Mouse (Mus musculus): ENCODE results near the gene Foxa3. TPM values are rescaled to one million over a fixed set of nuclear protein-coding genes. Genes with fewer than 3 reads are reported as not detected.
A peak's percentile ranks its signal among the peaks of the same experiment; 100 is the strongest.

Gene Foxa3
- polyA plus RNA-seq, 1 experiment from 2014 or later: not detected

DNA sequence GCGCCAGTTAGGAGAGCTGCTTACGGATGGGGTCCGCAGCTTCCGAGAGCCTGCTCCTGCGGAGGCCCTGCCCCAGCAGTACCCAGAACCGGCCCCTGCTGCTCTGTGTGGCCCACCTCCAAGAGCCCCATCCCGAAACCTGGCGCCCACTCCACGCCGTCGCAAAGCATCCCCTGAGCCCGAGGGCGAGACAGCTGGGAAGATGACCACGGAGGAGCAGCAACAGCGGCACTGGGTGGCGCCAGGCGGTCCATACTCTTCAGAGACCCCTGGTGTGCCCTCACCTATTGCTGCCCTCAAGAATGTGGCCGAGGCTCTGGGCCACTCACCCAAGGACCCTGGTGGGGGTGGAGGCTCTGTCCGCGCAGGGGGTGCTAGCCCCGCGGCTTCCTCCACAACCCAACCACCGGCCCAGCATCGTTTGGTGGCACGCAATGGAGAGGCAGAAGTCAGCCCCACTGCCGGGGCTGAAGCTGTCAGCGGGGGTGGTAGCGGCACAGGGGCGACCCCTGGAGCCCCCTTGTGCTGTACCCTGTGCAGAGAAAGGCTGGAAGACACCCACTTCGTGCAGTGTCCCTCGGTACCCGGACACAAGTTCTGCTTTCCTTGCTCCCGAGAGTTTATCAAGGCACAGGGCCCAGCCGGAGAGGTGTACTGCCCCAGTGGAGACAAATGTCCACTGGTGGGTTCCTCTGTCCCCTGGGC is 17.8 kb downstream of the Foxa3 start:
- ATAC-seq (ENCODE audit: low read depth): no peak
- Histone ChIP-seq H3K9me3 (ENCODE audit: control insufficient read depth, low read length) (no peaks in the 10 kb centered on the region), H3K4me2 (ENCODE audit: low read depth, low read length) (peak overlapping the region; percentile 98), H3K4me3 (ENCODE audit: low read depth, low read length) (peak overlapping the region; percentile 86; the same call in 1 of the 2 replicates), H3K4me1 (ENCODE audit: control insufficient read depth, insufficient read depth, low read length) (peaks cover 28% of the 10 kb centered on the region), H3K27ac (ENCODE audit: low read depth, low read length) (no peak overlapping the region), H3K36me3 (ENCODE audit: control insufficient read depth, insufficient read depth, low read length) (peaks cover 11% of the 10 kb centered on the region), H3K9ac (replicated peaks; ENCODE audit: low read depth, low read length) (no peak overlapping the region), H3K27me3 (ENCODE audit: control insufficient read depth, insufficient read depth, low read length) (no peaks in the 10 kb centered on the region)
- 78% methylated on average over 34 of the region's 34 CpGs for WGBS

- ATAC-seq (ENCODE audit: low read depth): peak; percentile 4; the same call in 1 of the 2 replicates
- no peaks in the 10 kb centered on the region for H3K9me3 ChIP-seq (ENCODE audit: control insufficient read depth, low read length)
- WGBS: 6% methylated on average over 32 of the region's 34 CpGs
- H3K4me3 ChIP-seq (ENCODE audit: low read depth, low read length): peak overlapping the region; percentile 86
- peak overlapping the region; percentile 86 for H3K9ac ChIP-seq (replicated peaks; ENCODE audit: low read depth, low read length)
- H3K36me3 ChIP-seq (ENCODE audit: control insufficient read depth, insufficient read depth, low read length): peaks cover 11% of the 10 kb centered on the region
- peaks cover 28% of the 10 kb centered on the region for H3K4me1 ChIP-seq (ENCODE audit: control insufficient read depth, insufficient read depth, low read length)
- peak overlapping the region; percentile 89 for H3K27ac ChIP-seq (ENCODE audit: low read depth, low read length)
- peak overlapping the region; percentile 98 for H3K4me2 ChIP-seq (ENCODE audit: low read depth, low read length)
- H3K27me3 ChIP-seq (ENCODE audit: control insufficient read depth, insufficient read depth, low read length): no peaks in the 10 kb centered on the region
Observed at GRCm38 (mm10) chr7:19004631-19005079, 18.7 kb downstream of the Foxa3 start.

DNA sequence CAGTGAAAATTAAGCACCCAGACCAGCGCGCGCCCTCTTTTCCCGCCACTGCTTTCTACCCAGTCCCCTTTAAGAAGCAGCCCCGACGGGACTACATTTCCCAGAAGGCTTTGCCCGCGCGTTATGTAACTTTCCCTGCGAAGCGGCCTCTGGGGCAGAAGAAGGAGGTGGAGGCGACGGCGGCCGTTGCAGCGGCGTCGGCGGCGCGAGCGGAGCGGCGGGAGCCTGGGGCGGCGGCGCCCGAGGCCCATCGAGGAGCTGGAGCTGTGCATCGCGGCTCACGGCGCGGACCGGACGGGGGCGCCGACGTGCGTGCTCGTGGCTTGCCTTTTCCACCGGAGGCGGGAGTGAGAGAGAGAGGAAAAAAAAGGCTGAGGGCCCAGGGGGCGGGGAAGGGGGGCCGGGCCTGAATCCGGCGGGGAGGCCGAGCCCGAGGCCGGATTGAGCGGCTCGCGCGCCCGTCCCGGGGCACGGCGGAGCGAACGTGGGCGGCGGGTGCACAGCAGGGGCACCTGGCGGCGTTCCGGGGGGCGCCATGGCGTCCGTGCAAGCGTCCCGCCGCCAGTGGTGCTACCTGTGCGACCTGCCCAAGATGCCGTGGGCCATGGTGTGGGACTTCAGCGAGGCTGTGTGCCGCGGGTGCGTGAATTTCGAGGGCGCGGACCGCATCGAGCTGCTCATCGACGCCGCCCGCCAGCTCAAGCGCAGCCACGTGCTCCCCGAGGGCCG is 19.3 kb downstream of the Foxa3 start, which contains the start of gene Irf2bp1:
Irf2bp1 (plus strand) TSS at position 143 of the 729 bp plus-strand sequence.
- Histone ChIP-seq H3K9me3 (ENCODE audit: control insufficient read depth, low read length) (no peaks in the 10 kb centered on the region), H3K27ac (ENCODE audit: low read depth, low read length) (peak within 1 kb of the TSS; percentile 89), H3K27me3 (ENCODE audit: control insufficient read depth, insufficient read depth, low read length) (no peaks in the 10 kb centered on the region), H3K4me3 (ENCODE audit: low read depth, low read length) (peak within 1 kb of the TSS; percentile 86), H3K4me2 (ENCODE audit: low read depth, low read length) (peak within 1 kb of the TSS; percentile 98), H3K36me3 (ENCODE audit: control insufficient read depth, insufficient read depth, low read length) (peaks cover 11% of the 10 kb centered on the region), H3K4me1 (ENCODE audit: control insufficient read depth, insufficient read depth, low read length) (peaks cover 28% of the 10 kb centered on the region), H3K9ac (replicated peaks; ENCODE audit: low read depth, low read length) (peak within 1 kb of the TSS; percentile 86)
- WGBS: under 1% methylated on average over 88 of the region's 90 CpGs
- ATAC-seq (ENCODE audit: low read depth): peak; percentile 62

DNA sequence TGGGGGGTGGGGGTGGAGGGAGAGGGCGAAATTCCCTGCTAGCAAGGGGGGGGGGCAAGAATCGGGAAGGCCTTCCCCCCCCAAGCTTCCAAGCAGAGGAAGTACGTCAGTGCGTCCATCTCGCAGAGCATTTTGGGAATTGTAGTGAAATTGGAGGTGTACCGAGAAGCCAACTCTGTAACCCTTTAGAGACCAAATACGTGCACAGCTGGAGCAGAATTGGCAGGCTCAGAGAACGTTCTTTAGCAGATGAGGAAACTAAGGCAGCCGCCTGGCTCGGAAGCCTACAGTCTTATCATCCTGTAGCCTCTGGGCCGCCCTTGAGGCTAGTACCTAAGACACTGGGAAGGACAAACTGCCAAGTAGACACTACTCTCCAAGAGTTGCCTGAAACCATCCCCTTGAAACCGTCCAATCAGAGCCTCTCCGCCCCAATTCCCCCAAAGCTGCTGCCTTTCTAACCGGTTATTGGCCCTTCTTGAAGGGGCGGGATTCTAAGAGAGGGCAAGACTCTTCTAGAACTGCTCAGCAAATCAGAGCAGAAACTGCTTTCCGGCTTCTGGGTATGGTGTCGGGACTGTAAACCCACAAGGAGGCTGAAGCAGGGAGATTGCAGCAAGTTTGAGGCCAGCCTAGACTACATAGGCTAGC is 20.4 kb downstream of the Foxa3 start:
- H3K4me1 ChIP-seq (ENCODE audit: control insufficient read depth, insufficient read depth, low read length): peaks cover 28% of the 10 kb centered on the region
- H3K27ac ChIP-seq (ENCODE audit: low read depth, low read length): peak overlapping the region; percentile 55; the same call in 1 of the 2 replicates
- H3K9ac ChIP-seq (replicated peaks; ENCODE audit: low read depth, low read length): peak overlapping the region; percentile 54
- no peaks in the 10 kb centered on the region for H3K27me3 ChIP-seq (ENCODE audit: control insufficient read depth, insufficient read depth, low read length)
- 2% methylated on average over 17 of the region's 17 CpGs for WGBS
- H3K4me2 ChIP-seq (ENCODE audit: low read depth, low read length): peak overlapping the region; percentile 61
- H3K9me3 ChIP-seq (ENCODE audit: control insufficient read depth, low read length): no peaks in the 10 kb centered on the region
- peaks cover 11% of the 10 kb centered on the region for H3K36me3 ChIP-seq (ENCODE audit: control insufficient read depth, insufficient read depth, low read length)
- ATAC-seq (ENCODE audit: low read depth): peak; percentile 54
- H3K4me3 ChIP-seq (ENCODE audit: low read depth, low read length): peak overlapping the region; percentile 27

DNA sequence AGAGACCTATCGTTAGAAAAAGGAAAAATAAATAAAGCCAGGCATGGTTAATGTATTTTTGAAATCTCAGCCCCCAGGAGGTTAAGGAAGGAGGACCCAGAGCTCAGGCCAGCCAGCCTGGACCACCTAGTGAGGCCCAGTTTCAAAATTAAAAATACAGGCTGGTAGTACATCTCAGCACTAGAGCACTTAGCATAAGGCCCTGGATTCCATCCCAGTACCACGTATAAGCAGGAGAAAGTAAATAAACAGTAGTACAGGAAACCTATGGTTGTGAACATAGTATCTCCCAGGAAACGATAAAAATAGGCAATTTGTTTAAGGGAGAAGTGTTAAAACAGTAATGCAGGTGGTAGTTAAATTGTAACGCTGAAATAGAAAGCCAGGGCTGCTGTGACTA is 21.2 kb downstream of the Foxa3 start:
- no peaks in the 10 kb centered on the region for H3K9me3 ChIP-seq (ENCODE audit: control insufficient read depth, low read length)
- H3K36me3 ChIP-seq (ENCODE audit: control insufficient read depth, insufficient read depth, low read length): peaks cover 7% of the 10 kb centered on the region
- 38% methylated on average over 4 of the region's 4 CpGs for WGBS
- peak overlapping the region; percentile 55; the same call in 1 of the 2 replicates for H3K27ac ChIP-seq (ENCODE audit: low read depth, low read length)
- H3K4me3 ChIP-seq (ENCODE audit: low read depth, low read length): peak overlapping the region; percentile 27; the same call in 1 of the 2 replicates
- H3K4me2 ChIP-seq (ENCODE audit: low read depth, low read length): peak overlapping the region; percentile 61
- H3K4me1 ChIP-seq (ENCODE audit: control insufficient read depth, insufficient read depth, low read length): peaks cover 28% of the 10 kb centered on the region
- peak overlapping the region; percentile 54; the same call in 1 of the 2 replicates for H3K9ac ChIP-seq (replicated peaks; ENCODE audit: low read depth, low read length)
- no peak for ATAC-seq (ENCODE audit: low read depth)
- no peaks in the 10 kb centered on the region for H3K27me3 ChIP-seq (ENCODE audit: control insufficient read depth, insufficient read depth, low read length)

- Histone ChIP-seq H3K27me3 (ENCODE audit: control insufficient read depth, insufficient read depth, low read length) (no peaks in the 10 kb centered on the region), H3K9ac (replicated peaks; ENCODE audit: low read depth, low read length) (no peak overlapping the region), H3K9me3 (ENCODE audit: control insufficient read depth, low read length) (no peaks in the 10 kb centered on the region), H3K36me3 (ENCODE audit: control insufficient read depth, insufficient read depth, low read length) (peaks cover 6% of the 10 kb centered on the region), H3K27ac (ENCODE audit: low read depth, low read length) (no peak overlapping the region), H3K4me3 (ENCODE audit: low read depth, low read length) (no peak overlapping the region), H3K4me2 (ENCODE audit: low read depth, low read length) (no peak overlapping the region), H3K4me1 (ENCODE audit: control insufficient read depth, insufficient read depth, low read length) (peaks cover 26% of the 10 kb centered on the region)
- WGBS: 33% methylated on average over 3 of the region's 3 CpGs
- no peak for ATAC-seq (ENCODE audit: low read depth)
Observed at GRCm38 (mm10) chr7:19001807-19002085, 21.6 kb downstream of the Foxa3 start.

- Histone ChIP-seq H3K36me3 (ENCODE audit: control insufficient read depth, insufficient read depth, low read length) (peaks cover 6% of the 10 kb centered on the region), H3K4me3 (ENCODE audit: low read depth, low read length) (peak overlapping the region; percentile 22), H3K27ac (ENCODE audit: low read depth, low read length) (peak overlapping the region; percentile 16; the same call in 1 of the 2 replicates), H3K27me3 (ENCODE audit: control insufficient read depth, insufficient read depth, low read length) (no peaks in the 10 kb centered on the region), H3K9ac (replicated peaks; ENCODE audit: low read depth, low read length) (peak overlapping the region; percentile 37; the same call in 1 of the 2 replicates), H3K9me3 (ENCODE audit: control insufficient read depth, low read length) (no peaks in the 10 kb centered on the region), H3K4me2 (ENCODE audit: low read depth, low read length) (peak overlapping the region; percentile 51), H3K4me1 (ENCODE audit: control insufficient read depth, insufficient read depth, low read length) (peaks cover 22% of the 10 kb centered on the region)
- 34% methylated on average over 15 of the region's 18 CpGs for WGBS
- ATAC-seq (ENCODE audit: low read depth): no peak
Observed at GRCm38 (mm10) chr7:19001066-19001806, 22.1 kb downstream of the Foxa3 start.

GRCm38 (mm10) chr7:19000421-19000820 is 22.9 kb downstream of the Foxa3 start:
- Histone ChIP-seq H3K27me3 (ENCODE audit: control insufficient read depth, insufficient read depth, low read length) (no peaks in the 10 kb centered on the region), H3K9me3 (ENCODE audit: control insufficient read depth, low read length) (no peaks in the 10 kb centered on the region), H3K4me1 (ENCODE audit: control insufficient read depth, insufficient read depth, low read length) (peaks cover 14% of the 10 kb centered on the region), H3K9ac (replicated peaks; ENCODE audit: low read depth, low read length) (peak overlapping the region; percentile 37; the same call in 1 of the 2 replicates), H3K27ac (ENCODE audit: low read depth, low read length) (no peak overlapping the region), H3K36me3 (ENCODE audit: control insufficient read depth, insufficient read depth, low read length) (peaks cover 1% of the 10 kb centered on the region; the same call in 1 of the 2 replicates), H3K4me3 (ENCODE audit: low read depth, low read length) (peak overlapping the region; percentile 22), H3K4me2 (ENCODE audit: low read depth, low read length) (peak overlapping the region; percentile 51)
- 55% methylated on average over 10 of the region's 10 CpGs for WGBS
- ATAC-seq (ENCODE audit: low read depth): no peak

Data from neural tube, embryonic 14.5 days (tissue).